27 mouse cellular contexts compared by ENCODE assay signal in the genomic region with DNA sequence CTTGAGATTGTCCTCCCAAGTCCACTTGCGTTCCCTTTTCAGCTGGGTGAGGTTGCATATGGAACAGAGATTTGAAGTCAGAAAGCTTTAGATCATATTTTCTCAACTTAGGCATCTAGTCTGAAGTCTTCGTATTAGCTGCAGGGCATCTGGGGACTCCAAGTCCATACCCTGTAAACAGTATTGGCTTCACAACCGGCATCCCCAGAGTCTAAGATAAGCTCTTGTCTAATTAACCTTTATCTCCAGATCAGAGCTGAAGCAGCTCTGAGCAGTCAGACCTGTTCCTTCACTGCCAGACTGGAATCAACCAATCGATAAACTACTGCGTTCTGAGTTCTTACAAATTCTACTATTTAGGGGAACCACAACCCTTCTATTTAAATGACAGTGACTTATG.
"Had no signal": no experiment of that assay in that cellular context is flagged by ENCODE, and none has a peak within 500 bp of the region (broad histone marks: within the 10 kb centered on the region; RNA-seq: fewer than 3 reads in every experiment).

No protein-coding gene starts in this region.

- H3K9me3 ChIP-seq: embryonic facial prominence, embryonic 10.5 days; embryonic facial prominence, embryonic 12.5 days; embryonic facial prominence, embryonic 13.5 days; embryonic facial prominence, embryonic 15.5 days; forebrain, embryonic 10.5 days; forebrain, embryonic 13.5 days had no signal

- H3K27me3 ChIP-seq: embryonic facial prominence, embryonic 12.5 days; embryonic facial prominence, embryonic 13.5 days; embryonic facial prominence, embryonic 15.5 days; forebrain, embryonic 12.5 days; forebrain, embryonic 13.5 days had no signal

- H3K4me3 ChIP-seq: embryonic facial prominence, embryonic 10.5 days; embryonic facial prominence, embryonic 12.5 days; embryonic facial prominence, embryonic 13.5 days; embryonic facial prominence, embryonic 15.5 days; erythroblast, embryonic 14.5 days; forebrain, embryonic 10.5 days; forebrain, embryonic 12.5 days; forebrain, embryonic 13.5 days; gastrocnemius, adult 2 months; heart, adult 2 months had no signal

- H3K4me2 ChIP-seq: embryonic facial prominence, embryonic 12.5 days; embryonic facial prominence, embryonic 13.5 days; embryonic facial prominence, embryonic 15.5 days; forebrain, embryonic 12.5 days; forebrain, embryonic 13.5 days had no signal

- DNase-seq: cerebellum, adult 8-10 months; cerebellum, adult 9-10 months; cerebellum, adult 9-11 months; cerebellum, postnatal 10 days; cerebellum, postnatal 14 days; cerebellum, postnatal 25 days; cerebellum, postnatal 36 days; embryo, embryonic 11 days; forebrain, postnatal 0 days; gastrocnemius, adult 2 months; gastrocnemius, postnatal 10 days; gastrocnemius, postnatal 14 days; gastrocnemius, postnatal 25 days; gastrocnemius, postnatal 36 days; heart, adult 11 months; heart, adult 18-20 months; heart, adult 2 months had no signal

- H3K9ac ChIP-seq: embryonic facial prominence, embryonic 12.5 days; embryonic facial prominence, embryonic 13.5 days; embryonic facial prominence, embryonic 15.5 days; forebrain, embryonic 12.5 days; forebrain, embryonic 13.5 days; forebrain, postnatal 0 days had no signal

- H3K36me3 ChIP-seq: embryonic facial prominence, embryonic 10.5 days; embryonic facial prominence, embryonic 12.5 days; embryonic facial prominence, embryonic 13.5 days; embryonic facial prominence, embryonic 15.5 days; forebrain, embryonic 10.5 days; forebrain, embryonic 12.5 days had no signal

- H3K4me1 ChIP-seq: embryonic facial prominence, embryonic 10.5 days; embryonic facial prominence, embryonic 12.5 days; embryonic facial prominence, embryonic 13.5 days; embryonic facial prominence, embryonic 15.5 days; forebrain, embryonic 10.5 days; forebrain, embryonic 12.5 days; forebrain, embryonic 13.5 days had no signal

- ATAC-seq: forebrain, embryonic 13.5 days; forebrain, embryonic 14.5 days; forebrain, embryonic 16.5 days; forebrain, postnatal 0 days had no signal

- H3K27ac ChIP-seq: embryonic facial prominence, embryonic 10.5 days; embryonic facial prominence, embryonic 12.5 days; embryonic facial prominence, embryonic 13.5 days; embryonic facial prominence, embryonic 15.5 days; forebrain, embryonic 10.5 days; forebrain, embryonic 12.5 days; forebrain, embryonic 13.5 days; gastrocnemius, adult 2 months; heart, adult 2 months had no signal
